Mouse (Mus musculus): ENCODE results near the gene Exoc7.

Gene Exoc7

GRCm38 (mm10) chr11:116312359-116312758, 5.3 kb upstream of the Exoc7 start:
- no peak for DNase-seq (ENCODE audit: low read depth, low spot score)

- no peak for DNase-seq (ENCODE audit: low read depth, low spot score)
Measured at GRCm38 (mm10) chr11:116311169-116311568, 4.1 kb upstream of the Exoc7 start.

- no peak for DNase-seq (ENCODE audit: low read depth, low spot score)
Measured at GRCm38 (mm10) chr11:116309601-116310000, 2.6 kb upstream of the Exoc7 start.

- no peak for DNase-seq (ENCODE audit: low read depth, low spot score)
Measured at GRCm38 (mm10) chr11:116307762-116308531, 914 bp upstream of the Exoc7 start.

- peak; percentile 86 for DNase-seq (ENCODE audit: low read depth, low spot score)
Measured at GRCm38 (mm10) chr11:116306126-116306982, 679 bp downstream of the Exoc7 start.

DNA sequence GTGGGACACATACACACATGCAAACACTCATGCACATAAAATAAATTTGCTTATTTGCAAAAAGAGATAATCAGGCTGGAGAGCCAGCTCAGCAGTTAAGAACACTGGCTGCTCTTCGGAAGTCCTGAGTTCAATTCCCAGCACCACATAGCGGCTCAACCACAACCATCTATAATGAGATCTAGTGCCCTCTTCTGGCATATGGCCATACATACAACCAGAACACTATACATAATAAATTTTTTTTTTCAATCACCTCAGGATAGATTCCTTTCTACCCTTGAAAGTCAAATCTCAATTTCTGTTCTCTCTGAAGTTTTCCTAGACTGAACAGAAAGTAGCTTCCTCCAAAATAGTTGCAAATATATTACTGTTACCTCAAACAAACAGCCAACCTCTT, 1.6 kb downstream of the Exoc7 start:
- DNase-seq (ENCODE audit: low read depth, low spot score): no peak

GRCm38 (mm10) chr11:116298621-116299020, 8.4 kb downstream of the Exoc7 start:
- no peak for DNase-seq (ENCODE audit: low read depth, low spot score)

GRCm38 (mm10) chr11:116298221-116298620, 8.8 kb downstream of the Exoc7 start:
- no peak for DNase-seq (ENCODE audit: low read depth, low spot score)

DNA sequence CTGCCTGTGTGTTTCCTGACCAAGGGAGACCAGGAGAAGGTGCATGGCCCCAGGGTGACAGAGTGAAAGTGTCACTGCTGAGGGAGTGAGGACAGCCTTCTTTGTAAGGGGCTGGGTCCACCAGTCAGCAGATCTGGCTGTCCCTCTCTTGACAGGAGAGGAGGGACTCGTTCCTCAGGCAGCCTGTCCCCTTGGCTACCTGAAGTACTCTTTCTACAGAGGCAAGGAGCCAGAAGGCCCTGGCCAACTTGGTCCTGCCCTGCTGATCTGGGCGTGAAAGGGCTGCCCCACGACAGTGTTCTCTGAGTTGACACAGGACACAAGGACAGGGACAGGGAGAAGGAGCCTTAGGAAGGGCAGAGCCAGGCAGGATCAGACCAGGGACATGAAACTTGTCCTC, 10.0 kb downstream of the Exoc7 start:
- no peak for DNase-seq (ENCODE audit: low read depth, low spot score)

DNA sequence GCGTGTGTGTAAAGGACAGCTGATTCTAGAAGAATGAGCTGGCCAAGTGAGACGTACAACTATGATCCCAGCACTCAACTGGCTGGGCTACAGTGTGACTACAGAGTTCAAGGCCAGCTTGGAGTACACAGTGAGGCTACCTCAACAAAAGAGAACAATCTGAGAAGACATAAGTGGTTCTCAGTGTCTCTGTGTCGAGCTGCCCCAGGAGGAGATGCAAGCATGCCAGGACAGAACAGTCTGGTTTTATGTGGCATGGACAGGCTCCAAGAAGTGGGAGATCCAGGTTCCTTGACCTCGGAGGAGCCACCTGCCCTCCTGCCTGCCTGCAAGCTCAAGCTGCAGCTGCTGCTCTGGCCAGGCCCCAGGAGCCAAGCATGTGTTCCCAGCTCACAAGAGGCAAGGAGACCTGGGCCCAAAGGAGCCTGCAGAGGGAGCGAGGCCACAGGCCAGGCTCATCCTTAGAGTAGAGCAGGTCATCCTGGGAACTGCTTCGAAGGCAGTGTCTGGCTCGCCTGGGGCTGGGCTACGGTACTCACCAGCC, 10.8 kb downstream of the Exoc7 start:
- DNase-seq (ENCODE audit: low read depth, low spot score): no peak

DNA sequence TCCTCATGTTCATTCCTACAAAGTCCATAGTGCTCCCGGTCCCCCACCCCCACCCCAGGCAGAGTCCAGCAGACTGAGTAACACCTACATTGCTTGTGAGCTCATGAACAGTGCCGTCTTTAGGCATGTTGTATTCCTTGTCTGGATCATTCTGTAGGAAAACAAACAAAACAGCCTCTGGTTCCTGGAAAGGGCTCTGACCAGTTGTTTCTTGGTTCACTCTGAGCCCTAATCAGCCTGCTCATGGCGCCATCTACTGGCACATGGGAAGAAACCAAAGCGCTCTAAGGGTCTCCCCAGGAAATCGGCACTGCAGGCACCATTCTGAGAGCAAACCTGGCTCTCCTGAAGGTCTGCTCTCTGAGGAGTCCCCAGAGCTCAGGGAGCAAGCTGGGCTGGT, 12.7 kb downstream of the Exoc7 start:
- DNase-seq (ENCODE audit: low read depth, low spot score): peak; percentile 34

- DNase-seq (ENCODE audit: low read depth, low spot score): no peak
Measured at GRCm38 (mm10) chr11:116293538-116294137, 13.4 kb downstream of the Exoc7 start.

DNA sequence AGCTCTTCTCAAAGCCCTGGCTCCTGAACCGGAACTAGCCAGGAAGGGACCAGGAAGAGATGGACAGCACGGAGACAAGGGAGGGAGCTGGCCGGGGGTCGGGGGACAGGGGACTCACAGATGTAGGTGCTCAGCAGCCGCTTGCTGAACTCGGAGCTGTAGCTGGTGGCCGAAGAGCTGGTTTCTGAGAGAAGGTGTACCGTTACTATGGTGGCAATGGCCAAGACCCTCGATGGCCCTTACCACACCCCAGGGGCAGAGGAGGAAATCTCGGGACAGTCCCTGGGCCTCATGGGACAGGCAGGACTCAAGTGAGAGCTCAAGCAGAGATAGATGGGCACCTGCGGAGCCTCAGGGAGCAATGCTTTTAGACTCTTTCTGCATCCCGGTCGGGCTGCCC, 14.6 kb downstream of the Exoc7 start:
- no peak for DNase-seq (ENCODE audit: low read depth, low spot score)

GRCm38 (mm10) chr11:116290556-116290955, 16.5 kb downstream of the Exoc7 start:
- no peak for DNase-seq (ENCODE audit: low read depth, low spot score)

DNA sequence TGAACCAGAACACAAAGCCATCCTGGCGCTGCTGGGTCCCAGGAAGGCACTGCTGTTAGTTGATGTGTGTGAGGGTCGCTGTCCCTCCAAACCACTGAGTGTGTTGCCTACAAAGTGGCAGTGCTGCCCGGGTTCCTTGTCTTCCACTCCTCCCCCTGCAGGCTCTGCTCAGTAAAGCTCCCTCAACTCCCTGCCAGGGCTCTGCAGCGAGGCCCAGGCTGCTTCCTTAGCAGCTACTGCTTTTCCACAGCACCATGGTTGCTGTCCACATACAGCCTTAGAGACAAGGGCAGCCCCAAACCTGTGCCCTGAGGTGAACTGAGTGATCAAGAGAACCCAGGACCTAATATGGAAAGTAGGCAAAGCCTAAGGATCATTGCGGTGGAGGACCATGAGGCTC, 19.7 kb downstream of the Exoc7 start:
- no peak for DNase-seq (ENCODE audit: low read depth, low spot score)

GRCm38 (mm10) chr11:116285770-116286191, 21.3 kb downstream of the Exoc7 start:
- DNase-seq (ENCODE audit: low read depth, low spot score): no peak

GRCm38 (mm10) chr11:116283982-116284381, 23.1 kb downstream of the Exoc7 start:
- DNase-seq (ENCODE audit: low read depth, low spot score): no peak

GRCm38 (mm10) chr11:116282912-116283521, 24.0 kb downstream of the Exoc7 start:
- no peak for DNase-seq (ENCODE audit: low read depth, low spot score)

DNA sequence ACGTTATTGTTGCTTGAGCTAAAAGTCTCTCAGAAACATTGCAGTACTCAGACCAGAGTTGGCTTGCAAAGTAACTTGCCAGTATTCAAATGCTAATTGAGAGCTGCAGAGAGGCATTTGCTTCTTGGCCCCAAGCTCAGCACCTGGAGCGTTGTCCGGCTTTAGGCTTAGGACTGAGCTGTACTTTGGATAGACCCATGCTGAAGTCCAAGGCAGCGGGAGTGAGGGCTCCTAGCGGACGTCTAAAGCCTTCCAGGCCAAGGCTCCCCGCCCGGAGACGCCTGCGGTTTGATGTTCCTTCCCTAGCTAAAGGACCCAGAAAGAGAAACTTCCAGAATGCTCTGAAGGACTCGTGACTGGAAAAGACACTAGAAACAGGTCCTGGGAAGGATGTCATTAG, 24.9 kb downstream of the Exoc7 start:
- DNase-seq (ENCODE audit: low read depth, low spot score): no peak

DNA sequence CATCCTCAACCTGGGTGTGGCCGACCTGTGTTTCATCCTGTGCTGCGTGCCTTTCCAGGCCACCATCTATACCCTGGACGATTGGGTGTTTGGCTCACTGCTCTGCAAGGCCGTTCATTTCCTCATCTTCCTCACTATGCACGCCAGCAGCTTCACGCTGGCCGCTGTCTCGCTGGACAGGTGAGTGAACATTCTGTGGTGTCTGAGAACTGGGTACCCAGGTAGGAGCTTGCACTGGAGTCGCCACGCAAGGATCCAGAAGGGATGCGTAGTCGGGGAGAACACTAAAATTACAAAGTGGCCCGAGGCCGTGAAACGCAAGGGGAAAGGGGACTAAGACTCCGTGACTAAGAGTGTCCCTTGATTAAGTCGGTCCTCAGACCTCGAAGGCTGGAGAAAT, 25.4 kb downstream of the Exoc7 start:
- DNase-seq (ENCODE audit: low read depth, low spot score): no peak

- no peak for DNase-seq (ENCODE audit: low read depth, low spot score)
Measured at GRCm38 (mm10) chr11:116280751-116281663, 26.0 kb downstream of the Exoc7 start, which contains the start of gene Galr2. Gene Galr2, plus strand, starts transcription at chr11:116280939.

Measured in retina, adult 2 months (tissue).